Mouse (Mus musculus) MEL (cell line): ENCODE data around the gene Mdga1. TPM values are rescaled to one million over a fixed set of nuclear protein-coding genes. Genes with fewer than 3 reads are reported as not detected.

Source experiments
- DNase-seq: peaks from one replicate; pipeline ENCODE4 v3.0.0; 2011; ENCODE audit warnings: low read depth, low spot score
- H3K27ac ChIP-seq: 2 replicates; pipeline ENCODE4 v1.5.1; 2012; ENCODE audit warnings: low read depth, mild to moderate bottlenecking, control low read depth, low read length, moderate library complexity; ENCODE audit not compliant: control insufficient read depth
- H3K27me3 ChIP-seq, 2 experiments: fragments of 150-350 bp in 1 of 2; sonication (generic) in 1 of 2; 2 replicates each; pipeline ENCODE4 v1.6.1; 2012; ENCODE audit warnings: low read length in 2 of 2, mild to moderate bottlenecking in 2 of 2, improper control_type of control experiment in 1 of 2, moderate library complexity in 1 of 2; ENCODE audit not compliant: insufficient read depth in 2 of 2, control insufficient read depth in 1 of 2
- H3K36me3 ChIP-seq, 2 experiments: 2 replicates each; pipeline ENCODE4 v1.6.1; 2012 to 2014; ENCODE audit warnings: low read length in 2 of 2, improper control_type of control experiment in 1 of 2, inconsistent platforms in 1 of 2, mild to moderate bottlenecking in 1 of 2; ENCODE audit not compliant: insufficient read depth in 2 of 2, control insufficient read depth in 1 of 2
- H3K4me1 ChIP-seq, 2 experiments: fragments of 150-350 bp in 1 of 2; sonication (generic) in 1 of 2; 2 replicates each; pipeline ENCODE4 v1.6.1; 2012; ENCODE audit warnings: low read length in 2 of 2, improper control_type of control experiment in 1 of 2, mild to moderate bottlenecking in 1 of 2; ENCODE audit not compliant: insufficient read depth in 2 of 2, control insufficient read depth in 1 of 2
- H3K4me3 ChIP-seq, 2 experiments: fragments of 150-350 bp in 1 of 2; sonication (generic) in 1 of 2; 2 replicates each; pipeline ENCODE4 v1.5.1; 2012; ENCODE audit warnings: low read depth in 2 of 2, low read length in 2 of 2, mild to moderate bottlenecking in 2 of 2, moderate library complexity in 2 of 2, control low read depth in 1 of 2, improper control_type of control experiment in 1 of 2; ENCODE audit not compliant: control insufficient read depth in 1 of 2, insufficient read depth in 1 of 2
- H3K79me2 ChIP-seq: 2 replicates; pipeline ENCODE4 v1.6.1; 2012; ENCODE audit warnings: mild to moderate bottlenecking, low read length, moderate library complexity; ENCODE audit not compliant: control insufficient read depth, poor library complexity, insufficient read depth
- H3K9ac ChIP-seq: 2 replicates; pipeline ENCODE4 v1.6.1; 2012; ENCODE audit warnings: low read depth, mild to moderate bottlenecking, control low read depth, low read length, moderate library complexity; ENCODE audit not compliant: control insufficient read depth, poor library complexity, severe bottlenecking
- H3K9me3 ChIP-seq: fragments of 150-350 bp; sonication (generic); replicated peaks from 2 replicates; pipeline ENCODE4 v1.6.1; 2012; ENCODE audit warnings: mild to moderate bottlenecking, low read length, improper control_type of control experiment, moderate library complexity; ENCODE audit not compliant: insufficient read depth
- BHLHE40 ChIP-seq: IDR thresholded peaks from 2 replicates; pipeline ENCODE4 v1.6.1; 2012; ENCODE audit warnings: low read depth, mild to moderate bottlenecking, inconsistent platforms, low read length, improper control_type of control experiment, borderline replicate concordance
- CTCF ChIP-seq, 3 experiments: IDR thresholded peaks in 2 of 3; conservative IDR thresholded peaks in 1 of 3; 2 replicates each; pipeline ENCODE4 v1.5.1; 2011 to 2012; ENCODE audit warnings: low read length in 3 of 3, low read depth in 2 of 3, mild to moderate bottlenecking in 2 of 3, improper control_type of control experiment in 1 of 3, inconsistent platforms in 1 of 3, mixed read lengths in 1 of 3, moderate library complexity in 1 of 3; ENCODE audit not compliant: control insufficient read depth in 1 of 3, insufficient read depth in 1 of 3, poor library complexity in 1 of 3, severe bottlenecking in 1 of 3
- E2F4 ChIP-seq: IDR thresholded peaks from 2 replicates; pipeline ENCODE4 v1.6.1; 2011; ENCODE audit warnings: low read depth, low read length, improper control_type of control experiment, borderline replicate concordance
- ELF1 ChIP-seq: IDR thresholded peaks from 2 replicates; pipeline ENCODE4 v1.6.1; 2014; ENCODE audit warnings: low read depth, mild to moderate bottlenecking, inconsistent platforms, low read length, improper control_type of control experiment, moderate library complexity
- ETS1 ChIP-seq: IDR thresholded peaks from 2 replicates; pipeline ENCODE4 v1.6.1; 2012; ENCODE audit warnings: low read depth, mild to moderate bottlenecking, inconsistent platforms, low read length, improper control_type of control experiment, moderate library complexity
- HCFC1 ChIP-seq: IDR thresholded peaks from 2 replicates; pipeline ENCODE4 v1.6.1; 2012; ENCODE audit warnings: low read depth, mild to moderate bottlenecking, inconsistent platforms, low read length, improper control_type of control experiment, moderate library complexity
- JUND ChIP-seq: IDR thresholded peaks from 2 replicates; pipeline ENCODE4 v1.6.1; 2011; ENCODE audit warnings: low read depth, mild to moderate bottlenecking, improper control_type of control experiment, low read length
- MAFK ChIP-seq: IDR thresholded peaks from 2 replicates; pipeline ENCODE4 v1.6.1; 2011; ENCODE audit warnings: low read depth, mild to moderate bottlenecking, low read length, improper control_type of control experiment, borderline replicate concordance
- MAX ChIP-seq: IDR thresholded peaks from 2 replicates; pipeline ENCODE4 v1.6.1; 2011; ENCODE audit warnings: low read length, improper control_type of control experiment
- MEF2A ChIP-seq: IDR thresholded peaks from 2 replicates; pipeline ENCODE4 v1.6.1; 2014; ENCODE audit warnings: low read depth, mild to moderate bottlenecking, inconsistent platforms, low read length, improper control_type of control experiment; ENCODE audit not compliant: poor library complexity, insufficient replicate concordance, severe bottlenecking; ENCODE audit errors: extremely low read depth
- MXI1 ChIP-seq: IDR thresholded peaks from 2 replicates; pipeline ENCODE4 v1.6.1; 2011; ENCODE audit warnings: mild to moderate bottlenecking, low read depth, low read length, improper control_type of control experiment
- NELFE ChIP-seq: IDR thresholded peaks from 2 replicates; pipeline ENCODE4 v1.6.1; 2011; ENCODE audit warnings: low read depth, low read length, improper control_type of control experiment
- NRF1 ChIP-seq: IDR thresholded peaks from 2 replicates; pipeline ENCODE4 v1.6.1; 2014; ENCODE audit warnings: low read depth, mild to moderate bottlenecking, inconsistent platforms, low read length, improper control_type of control experiment, moderate library complexity; ENCODE audit not compliant: poor library complexity, insufficient read depth, severe bottlenecking
- POLR2AphosphoS5 ChIP-seq: IDR thresholded peaks from 2 replicates; pipeline ENCODE4 v1.6.1; 2012; ENCODE audit warnings: low read depth, borderline replicate concordance, mild to moderate bottlenecking, inconsistent platforms, low read length, moderate library complexity, mixed read lengths
- RAD21 ChIP-seq: IDR thresholded peaks from 2 replicates; pipeline ENCODE4 v1.6.1; 2011; ENCODE audit warnings: mild to moderate bottlenecking, low read depth, low read length, improper control_type of control experiment
- SMC3 ChIP-seq: IDR thresholded peaks from 2 replicates; pipeline ENCODE4 v1.6.1; 2011; ENCODE audit warnings: low read depth, low read length, improper control_type of control experiment
- USF1 ChIP-seq: IDR thresholded peaks from 2 replicates; pipeline ENCODE4 v1.6.1; 2014; ENCODE audit warnings: low read depth, mild to moderate bottlenecking, inconsistent platforms, low read length, improper control_type of control experiment, moderate library complexity
- USF2 ChIP-seq, 2 experiments: IDR thresholded peaks; 2 replicates each; pipeline ENCODE4 v1.6.1; 2011 to 2012; ENCODE audit warnings: improper control_type of control experiment in 2 of 2, low read length in 2 of 2, borderline replicate concordance in 1 of 2, inconsistent platforms in 1 of 2, low read depth in 1 of 2, mild to moderate bottlenecking in 1 of 2; ENCODE audit not compliant: insufficient read depth in 1 of 2
- ZMIZ1 ChIP-seq: IDR thresholded peaks from 2 replicates; pipeline ENCODE4 v1.6.1; 2012; ENCODE audit warnings: low read depth, mild to moderate bottlenecking, inconsistent platforms, low read length, improper control_type of control experiment, moderate library complexity
- ZNF384 ChIP-seq: IDR thresholded peaks from 2 replicates; pipeline ENCODE4 v1.6.1; 2012; ENCODE audit warnings: low read depth, mild to moderate bottlenecking, inconsistent platforms, low read length, improper control_type of control experiment
- polyA plus RNA-seq, 2 experiments: library from polyadenylated mRNA; stranded (reverse) in 1 of 2; unstranded in 1 of 2; fragments of >175 nt in 1 of 2; fragments of >200 nt in 1 of 2; gene quantifications; 2 replicates each; pipeline versions ENCODE4 v1.2.1 to v1.2.4; 2012; ENCODE audit warnings: low replicate concordance in 2 of 2, low read depth in 1 of 2; ENCODE audit not compliant: insufficient read length in 2 of 2, insufficient read depth in 1 of 2, missing spikeins in 1 of 2
- total RNA-seq: library from RNA; depleted of rRNA; stranded (reverse); fragments of 300-350 nt; gene quantifications from 2 replicates; pipeline ENCODE4 v1.2.3, GENCODE M21; 2012

Gene Mdga1
- total and polyA plus RNA-seq, 3 experiments: 0.27 to 2.3 TPM; not detected in 1

GRCm38 (mm10) chr17:29795050-29795770 is 174.7 kb downstream of the Mdga1 start:
- no peaks in the 10 kb centered on the region for H3K9me3 ChIP-seq
- no peak for DNase-seq
- H3K79me2 ChIP-seq: no peaks in the 10 kb centered on the region
- H3K4me1 ChIP-seq: no peaks in the 10 kb centered on the region
- H3K36me3 ChIP-seq: no peaks in the 10 kb centered on the region; a peak in 1 of 4 replicates
- TF ChIP-seq NRF1 (no peak), ZNF384 (no peak), CTCF (IDR thresholded peaks at IDR 0.05 in 2 of 3, conservative IDR thresholded peaks at IDR 0.05 in 1 of 3; ENCODE audit: control insufficient read depth in 1 of 3, insufficient read depth in 1 of 3, low read depth in 2 of 3, low read length in 3 of 3, poor library complexity in 1 of 3, severe bottlenecking in 1 of 3) (no peak), HCFC1 (no peak), USF1 (no peak), JUND (no peak), POLR2AphosphoS5 (no peak), RAD21 (no peak), E2F4 (no peak), MEF2A (no peak), MAFK (no peak)
- TF ChIP-seq, all 39 proteins: peak for 0
- H3K4me3 ChIP-seq: no peak overlapping the region
- no peak overlapping the region for H3K9ac ChIP-seq
- H3K27me3 ChIP-seq: no peaks in the 10 kb centered on the region
- no peak overlapping the region for H3K27ac ChIP-seq

DNA sequence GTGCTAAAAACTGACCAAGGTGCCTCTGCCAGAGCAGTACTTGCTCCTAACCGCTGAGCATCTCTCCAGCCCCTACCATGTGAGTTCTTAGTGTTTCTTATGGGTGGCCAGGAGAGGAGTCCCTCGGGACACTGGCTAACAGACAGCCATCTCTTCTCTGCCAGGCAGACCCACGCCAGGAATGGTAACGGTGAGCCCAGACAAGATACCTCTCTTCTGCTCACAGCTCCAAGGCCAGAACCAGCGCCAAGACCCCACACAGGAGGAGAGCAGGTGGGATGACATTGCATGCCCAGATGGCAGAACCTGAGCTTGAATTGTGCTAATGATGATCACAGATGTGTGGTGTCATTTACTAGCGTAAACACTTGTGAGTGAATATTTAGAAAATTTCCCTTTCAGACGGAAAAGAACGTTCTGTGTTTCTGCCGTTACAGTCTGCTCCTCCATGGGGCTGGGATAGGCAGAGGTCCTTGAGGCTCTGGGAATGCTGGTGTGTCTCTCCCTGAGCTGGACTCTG is 178.3 kb downstream of the Mdga1 start:
- no peaks in the 10 kb centered on the region for H3K27me3 ChIP-seq
- TF ChIP-seq ZMIZ1 (no peak), CTCF (IDR thresholded peaks at IDR 0.05 in 2 of 3, conservative IDR thresholded peaks at IDR 0.05 in 1 of 3; ENCODE audit: control insufficient read depth in 1 of 3, insufficient read depth in 1 of 3, low read depth in 2 of 3, low read length in 3 of 3, poor library complexity in 1 of 3, severe bottlenecking in 1 of 3) (no peak), MAFK (no peak), POLR2AphosphoS5 (no peak), USF2 (IDR thresholded peaks at IDR 0.05; ENCODE audit: borderline replicate concordance in 1 of 2, insufficient read depth in 1 of 2, low read depth in 1 of 2, low read length in 2 of 2) (no peak), BHLHE40 (no peak), NRF1 (no peak), RAD21 (no peak), NELFE (no peak), SMC3 (no peak), MAX (no peak), ETS1 (no peak), MXI1 (no peak), ELF1 (no peak)
- TF ChIP-seq, all 39 proteins: peak for 0
- no peak overlapping the region for H3K9ac ChIP-seq
- no peaks in the 10 kb centered on the region for H3K9me3 ChIP-seq
- no peaks in the 10 kb centered on the region for H3K4me1 ChIP-seq
- no peak overlapping the region for H3K4me3 ChIP-seq
- H3K27ac ChIP-seq: no peak overlapping the region
- H3K79me2 ChIP-seq: no peaks in the 10 kb centered on the region
- H3K36me3 ChIP-seq: no peaks in the 10 kb centered on the region; a peak in 1 of 4 replicates
- DNase-seq: no peak
